Mouse (Mus musculus): ENCODE measurements around the gene Ckap2l.
A peak's percentile ranks its signal among the peaks of the same experiment; 100 is the strongest.

Ckap2l gene

DNA sequence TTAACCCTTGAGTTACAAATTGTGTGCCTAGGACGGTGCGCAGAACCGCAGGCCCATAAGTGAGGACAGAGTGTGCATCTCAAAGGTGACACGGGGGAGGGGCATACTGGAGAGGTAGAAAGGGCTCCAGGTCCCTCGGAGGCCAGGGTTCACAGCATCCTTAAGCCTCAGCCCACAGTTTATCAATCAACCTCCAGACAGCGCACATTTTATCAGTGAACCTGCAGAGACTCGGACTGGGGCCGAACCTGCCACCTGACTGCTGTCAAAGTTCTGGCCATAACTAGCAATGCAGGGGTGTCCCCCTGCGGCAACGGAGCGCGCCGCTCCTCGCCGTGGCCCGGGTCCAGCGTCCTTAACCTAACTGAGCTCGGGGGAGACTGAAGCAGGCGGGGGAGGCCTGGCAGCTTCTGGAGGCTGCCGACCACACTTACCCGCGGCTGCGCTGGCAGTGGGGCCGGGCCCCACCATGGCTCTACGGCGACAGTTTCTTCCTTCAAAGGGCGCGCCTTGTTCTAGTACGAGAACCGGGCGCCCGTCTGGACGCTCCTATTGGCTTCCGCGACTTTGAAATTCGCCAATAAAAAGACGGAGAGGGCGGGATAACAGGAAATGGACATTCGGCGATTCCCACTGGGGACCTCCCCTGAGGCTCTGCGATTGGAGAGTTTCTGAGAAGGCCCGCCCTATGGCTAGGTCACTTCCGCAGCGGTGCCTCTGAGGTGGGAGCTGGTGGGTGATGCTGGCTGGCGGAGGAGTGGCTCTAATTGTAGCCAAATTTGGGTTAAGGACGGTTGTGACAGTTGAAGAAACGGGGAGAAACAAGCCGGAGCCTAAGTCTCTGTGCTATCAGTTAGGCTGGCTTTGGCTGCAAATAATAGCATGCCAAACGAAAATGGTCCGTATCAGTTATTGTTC, at the start of gene Ckap2l:
Gene Ckap2l (minus strand): TSS at position 542 of the 918 bp plus-strand sequence.
- peak; percentile 98 to 99 for DNase-seq

GRCm38 (mm10) chr2:129338138-129338621, 41.2 kb upstream of the Ckap2l start:
- peak in 1 of 2 experiments; percentile 6 for DNase-seq

DNA sequence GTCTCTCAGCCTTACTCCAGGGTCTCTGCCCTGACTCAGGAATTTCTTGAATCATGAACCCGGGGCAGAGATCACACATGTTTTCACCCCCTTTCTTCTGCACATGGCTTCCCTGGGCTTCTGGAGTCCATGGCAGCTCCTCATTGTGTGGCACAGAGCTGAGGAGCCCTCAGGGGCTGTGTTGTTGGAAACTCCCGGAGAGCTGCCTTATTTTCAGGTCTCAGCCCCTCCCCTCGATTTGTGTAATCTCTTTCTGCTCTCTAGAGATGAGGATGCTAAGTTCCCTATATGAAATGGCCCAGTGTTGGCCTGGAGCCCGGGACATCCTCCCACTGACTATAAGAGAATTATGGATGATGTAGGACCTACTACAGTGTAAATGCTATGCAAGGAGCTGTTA, 36.5 kb upstream of the Ckap2l start:
- DNase-seq, result no peak

GRCm38 (mm10) chr2:129330540-129330939, 33.5 kb upstream of the Ckap2l start:
- no peak for DNase-seq

DNA sequence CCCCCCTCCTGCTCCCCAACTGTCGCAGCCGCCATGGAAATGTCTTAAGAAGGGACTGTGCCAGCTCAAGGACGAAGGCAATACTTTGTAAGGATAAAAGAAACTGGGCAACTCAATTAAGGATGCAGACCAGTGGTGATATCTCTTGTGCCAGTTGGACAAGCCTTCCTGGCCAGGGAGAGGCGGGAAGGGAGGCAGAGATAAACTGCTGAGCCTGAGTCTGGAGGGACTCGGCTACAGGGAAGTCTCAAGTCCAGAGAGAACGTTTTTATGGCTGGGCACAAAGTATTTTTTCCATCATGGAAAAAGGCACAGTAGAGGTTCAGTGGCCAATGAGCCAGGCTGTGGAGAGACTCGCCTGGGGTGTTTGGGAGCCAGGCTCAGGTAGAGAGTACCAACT, 33.0 kb upstream of the Ckap2l start:
- DNase-seq, result no peak

DNA sequence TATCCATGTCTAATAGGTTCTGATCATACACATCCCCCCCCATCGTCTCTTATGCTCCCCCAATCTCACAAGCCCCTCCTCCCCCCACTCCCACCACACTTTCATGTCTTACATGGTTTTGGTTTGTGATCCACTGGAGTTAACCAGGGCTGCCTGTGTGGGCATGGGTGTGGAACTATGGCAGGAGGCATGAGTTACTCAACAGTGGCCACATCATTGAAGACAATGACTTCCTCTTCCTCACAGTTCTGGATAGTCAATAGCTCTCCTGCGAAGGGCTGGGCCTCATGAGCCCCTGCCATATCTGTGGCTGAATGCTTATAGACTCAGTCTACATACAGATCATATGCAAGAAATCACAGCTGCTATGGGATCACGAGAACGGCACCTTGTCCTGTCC, 31.2 kb upstream of the Ckap2l start:
- no peak for DNase-seq

DNA sequence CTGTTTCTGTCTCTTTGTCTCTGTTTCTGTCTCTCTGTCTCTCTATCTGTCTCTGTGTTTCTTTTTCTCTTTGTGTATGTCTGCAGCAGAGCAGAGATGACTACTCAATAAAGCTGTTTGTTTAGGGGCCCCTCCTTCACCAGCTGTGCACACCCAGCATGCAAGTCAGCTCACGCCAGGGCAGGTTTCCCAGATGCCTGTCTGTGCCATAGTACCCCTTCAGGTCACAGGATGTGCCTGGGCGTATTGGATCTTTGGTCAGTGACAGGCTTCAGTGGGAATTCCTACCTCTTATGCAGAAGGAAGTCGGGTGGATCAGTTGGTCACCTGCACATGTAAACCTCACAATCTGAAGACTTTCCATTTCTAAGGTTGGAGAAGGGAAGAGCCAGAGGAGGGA, 27.2 kb upstream of the Ckap2l start:
- DNase-seq, result no peak

GRCm38 (mm10) chr2:129322117-129322635, 25.2 kb upstream of the Ckap2l start:
- no peak for DNase-seq

GRCm38 (mm10) chr2:129320033-129320605, 23.1 kb upstream of the Ckap2l start:
- DNase-seq, result no peak

- no peak for DNase-seq
Measured at GRCm38 (mm10) chr2:129315831-129316230, 18.8 kb upstream of the Ckap2l start.

- no peak for DNase-seq
Measured at GRCm38 (mm10) chr2:129314880-129315279, 17.9 kb upstream of the Ckap2l start.

DNA sequence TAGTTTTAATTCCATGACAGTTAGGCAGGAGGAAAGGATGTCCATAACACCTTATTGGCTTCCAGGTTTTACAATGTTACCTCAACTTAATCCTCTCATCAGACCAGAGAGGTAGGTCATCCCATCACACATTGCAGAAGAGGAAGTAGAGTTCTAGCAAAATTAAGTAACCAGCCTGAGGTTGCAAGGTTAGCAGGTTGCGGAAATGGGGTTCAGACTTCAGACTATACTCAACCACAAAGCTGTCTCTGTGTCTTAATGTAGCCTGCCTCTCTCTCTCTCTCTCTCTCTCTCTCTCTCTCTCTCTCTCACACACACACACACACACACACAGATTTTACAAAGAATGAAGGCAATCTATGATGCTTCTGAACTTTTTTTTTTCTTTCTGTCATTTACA, 16.9 kb upstream of the Ckap2l start:
- DNase-seq, result no peak

GRCm38 (mm10) chr2:129309836-129310235, 12.8 kb upstream of the Ckap2l start, which contains the start of gene Il1a:
TSS of gene Il1a (minus strand) at chr2:129309972.
- no peak for DNase-seq

DNA sequence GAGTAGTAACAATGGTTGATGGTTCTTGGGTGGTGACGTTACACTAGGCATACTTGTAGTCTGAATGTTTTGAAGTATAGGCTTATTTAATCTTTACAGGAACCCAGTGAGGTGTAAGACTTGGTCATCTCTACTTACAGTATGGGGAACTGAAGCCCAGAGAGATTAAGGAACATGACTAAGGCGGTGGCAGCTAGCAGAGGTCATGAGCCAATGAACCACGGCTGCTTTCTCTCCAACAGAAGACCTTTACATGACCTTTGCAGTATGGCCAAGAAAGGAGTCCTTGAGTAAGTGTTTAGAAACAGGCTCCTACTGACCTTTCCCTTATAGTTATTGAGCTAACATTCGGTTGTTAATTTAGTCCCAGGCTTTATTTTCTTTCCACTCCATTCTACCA, 9.0 kb upstream of the Ckap2l start:
- DNase-seq, result no peak

DNA sequence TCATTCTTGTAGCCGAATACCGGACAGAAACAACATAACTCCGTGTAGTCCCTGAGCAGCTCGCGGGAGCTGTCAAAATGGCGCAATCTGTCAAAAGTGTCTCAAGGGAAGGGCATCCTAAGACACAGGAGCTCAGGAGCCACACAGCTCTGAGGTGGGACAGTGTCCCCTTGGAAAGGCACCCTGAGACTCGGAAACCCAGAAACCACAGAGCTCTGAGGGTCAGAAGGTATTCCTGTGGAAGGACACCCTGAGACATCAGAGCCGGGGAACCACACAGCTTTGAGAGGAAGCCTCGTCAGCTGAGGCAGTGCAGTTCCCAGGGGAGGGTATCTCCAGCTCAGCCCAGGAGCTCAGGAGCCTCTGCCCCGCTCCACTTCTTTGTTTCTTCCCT, 574 bp upstream of the Ckap2l start:
- DNase-seq, result peak in 1 of 2 experiments; percentile 53

DNA sequence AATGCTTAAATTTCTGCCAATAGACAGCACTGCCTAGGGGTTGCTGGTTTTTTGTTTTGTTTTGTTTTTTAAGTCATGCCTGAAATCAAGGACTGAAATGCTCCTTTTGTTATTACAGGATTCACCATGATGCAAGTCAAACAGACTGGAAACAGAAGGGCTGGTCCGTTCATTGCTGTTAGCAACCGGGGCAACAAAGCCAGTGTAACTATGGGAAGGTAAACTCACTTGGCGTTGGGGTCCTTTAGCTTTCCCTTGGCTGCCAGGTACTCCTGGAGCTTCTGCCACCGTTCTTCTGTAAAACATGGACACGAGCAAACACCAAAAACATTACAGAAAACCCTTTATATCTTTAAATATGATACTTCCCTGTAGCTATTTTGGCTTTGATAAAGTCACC, 926 bp downstream of the Ckap2l start:
- DNase-seq, result no peak

DNA sequence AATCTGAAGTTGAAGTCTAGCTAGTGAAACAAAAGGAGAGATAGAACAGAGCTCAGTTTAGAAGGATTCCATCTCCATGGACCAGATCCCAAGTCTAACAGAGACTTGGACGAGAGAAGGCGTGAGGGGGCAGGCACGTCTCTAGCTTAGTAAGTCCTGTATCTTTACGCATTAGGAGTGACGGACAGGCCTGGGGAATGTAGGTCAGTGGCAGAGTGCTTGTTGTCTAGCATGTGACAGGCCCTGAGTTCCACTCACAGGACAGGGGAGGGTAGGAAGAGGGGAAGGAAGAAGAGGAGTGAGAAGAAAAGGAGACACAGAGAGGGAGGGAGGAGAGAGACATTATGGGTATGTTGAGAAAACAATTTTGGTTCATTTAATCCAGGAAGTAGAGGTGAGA, 1.9 kb downstream of the Ckap2l start:
- DNase-seq, result no peak

GRCm38 (mm10) chr2:129273823-129274222, 23.2 kb downstream of the Ckap2l start:
- no peak for DNase-seq

DNA sequence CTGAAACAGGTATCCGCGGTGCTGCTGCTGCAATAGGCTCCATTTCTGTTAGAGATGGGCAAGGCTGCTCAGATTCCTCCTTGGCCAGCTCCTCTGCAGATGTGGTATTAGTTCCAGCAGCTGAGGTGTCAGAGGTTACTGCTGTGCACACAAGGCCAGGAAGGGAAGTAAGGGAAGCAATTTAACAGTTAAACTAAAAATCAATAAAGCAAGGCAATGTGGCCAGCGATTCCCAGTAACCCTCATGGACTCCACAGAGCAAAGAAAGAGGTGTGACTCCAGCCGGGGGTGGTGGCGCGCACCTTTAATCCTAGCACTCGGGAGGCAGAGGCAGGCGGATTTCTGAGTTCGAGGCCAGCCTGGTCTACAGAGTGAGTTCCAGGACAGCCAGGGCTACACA, 26.4 kb downstream of the Ckap2l start:
- no peak for DNase-seq

- no peak for DNase-seq
Measured at GRCm38 (mm10) chr2:129269986-129270385, 27.0 kb downstream of the Ckap2l start.

DNA sequence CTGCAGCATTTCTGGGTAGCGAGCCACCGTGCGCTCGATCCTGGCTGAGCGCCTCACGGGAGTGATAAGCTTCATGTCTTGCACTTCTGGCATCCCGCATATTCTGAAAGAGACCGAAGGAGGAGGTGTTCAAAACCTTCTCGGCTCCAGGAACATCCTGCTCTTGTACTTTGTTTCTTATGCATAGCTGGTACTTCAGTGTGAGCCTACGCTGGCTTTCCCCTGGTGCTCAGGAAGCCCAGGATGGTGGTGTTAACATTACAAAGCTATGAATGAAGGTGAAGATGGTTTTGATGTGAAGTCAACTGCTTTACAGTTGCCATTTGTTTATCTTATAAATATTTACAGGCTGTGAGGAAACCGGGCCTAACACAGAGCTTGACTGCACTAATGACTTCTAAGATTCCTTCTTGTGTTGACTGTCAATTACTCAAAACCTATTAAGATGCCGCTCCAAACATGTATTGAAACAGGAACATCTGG, 27.8 kb downstream of the Ckap2l start:
- no peak for DNase-seq

GRCm38 (mm10) chr2:129267738-129268137, 29.3 kb downstream of the Ckap2l start:
- no peak for DNase-seq

DNA sequence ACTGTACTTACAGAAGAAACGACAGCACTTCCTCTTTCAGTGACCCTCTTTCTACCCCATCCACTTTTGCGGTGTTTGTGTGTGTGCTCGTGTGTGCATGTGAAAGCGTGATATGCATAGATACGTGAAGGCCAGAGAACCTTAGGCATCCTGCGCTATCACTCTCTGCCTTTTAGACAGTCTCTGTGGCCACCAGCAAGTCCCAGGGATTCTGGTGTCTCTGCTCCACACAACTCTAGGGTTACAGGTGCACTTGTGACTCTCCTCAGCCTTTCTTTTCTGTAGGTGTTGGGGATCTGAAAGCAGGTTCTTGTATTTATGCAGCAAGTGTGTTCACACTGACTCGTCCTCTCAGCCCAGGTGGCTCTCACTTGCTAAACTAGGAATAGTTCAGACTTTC, 31.7 kb downstream of the Ckap2l start:
- DNase-seq, result no peak

GRCm38 (mm10) chr2:129263073-129263472, 33.9 kb downstream of the Ckap2l start:
- DNase-seq, result no peak

All from cerebellum, postnatal 14 days (tissue).